Mouse (Mus musculus): ENCODE results near the gene Abhd17b. TPM values are rescaled to one million over a fixed set of nuclear protein-coding genes. Genes with fewer than 3 reads are reported as not detected.
A peak's percentile ranks its signal among the peaks of the same experiment; 100 is the strongest.

Abhd17b gene
- polyA plus RNA-seq, 1 experiment = 55.4 TPM

DNA sequence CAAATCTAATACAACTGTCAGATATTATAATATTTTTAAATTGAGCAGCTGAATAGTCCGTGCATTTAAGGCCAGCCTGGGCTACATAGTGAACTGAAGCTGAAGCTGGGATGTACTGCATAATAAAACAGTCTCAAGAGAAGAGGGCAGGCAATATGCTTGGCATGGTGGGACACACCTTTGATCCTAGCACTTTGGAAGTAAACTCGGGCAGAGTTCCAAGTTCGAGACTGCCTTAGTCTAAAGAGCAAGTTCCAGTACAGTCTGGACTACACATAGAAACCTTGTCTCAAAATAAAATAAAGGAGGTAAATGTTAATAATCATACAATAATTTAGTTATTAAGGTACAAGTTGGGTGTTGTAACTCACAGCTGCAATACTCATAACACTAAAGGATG is 27.1 kb downstream of the Abhd17b start:
- H3K27me3 ChIP-seq (ENCODE audit: control insufficient read depth, insufficient read depth, low read length) = no peaks in the 10 kb centered on the region
- H3K4me1 ChIP-seq (ENCODE audit: control insufficient read depth, insufficient read depth, low read length) = no peaks in the 10 kb centered on the region
- H3K27ac ChIP-seq (ENCODE audit: control insufficient read depth, insufficient read depth, low read depth, low read length) = no peak overlapping the region
- no peak for TF ChIP-seq CTCF (IDR thresholded peaks at IDR 0.05; ENCODE audit: control insufficient read depth, insufficient read depth, insufficient replicate concordance, low read depth, low read length)
- no peak for TF ChIP-seq POLR2A (IDR thresholded peaks at IDR 0.05; ENCODE audit: control insufficient read depth, low read depth, low read length)
- no peak overlapping the region for H3K4me3 ChIP-seq (ENCODE audit: control insufficient read depth, low read depth, low read length)
- H3K36me3 ChIP-seq (ENCODE audit: control insufficient read depth, insufficient read depth, low read length) = no peaks in the 10 kb centered on the region; the same call in none of the 2 replicates

DNA sequence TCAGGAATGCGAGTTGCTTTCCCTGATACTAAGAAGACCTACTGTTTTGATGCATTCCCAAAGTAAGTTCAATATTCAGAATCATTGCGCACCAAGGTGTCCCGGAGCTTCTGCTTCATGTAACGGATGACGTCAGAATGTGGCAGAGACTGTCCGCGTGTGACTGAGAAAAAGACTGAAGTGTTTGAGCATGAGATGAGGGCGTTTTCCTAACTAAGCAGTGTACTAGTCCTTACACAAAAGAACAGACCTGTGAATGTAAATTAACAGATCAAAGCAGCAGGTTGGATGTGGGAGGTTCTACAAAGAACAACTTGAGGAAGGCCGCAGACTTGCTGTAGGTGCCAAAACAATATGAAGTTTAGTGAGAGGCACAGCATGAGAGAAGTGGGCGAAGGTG is 28.0 kb downstream of the Abhd17b start:
- no peak overlapping the region for H3K4me3 ChIP-seq (ENCODE audit: control insufficient read depth, low read depth, low read length)
- TF ChIP-seq CTCF (IDR thresholded peaks at IDR 0.05; ENCODE audit: control insufficient read depth, insufficient read depth, insufficient replicate concordance, low read depth, low read length) = no peak
- no peak for TF ChIP-seq POLR2A (IDR thresholded peaks at IDR 0.05; ENCODE audit: control insufficient read depth, low read depth, low read length)
- H3K27me3 ChIP-seq (ENCODE audit: control insufficient read depth, insufficient read depth, low read length) = no peaks in the 10 kb centered on the region
- no peak overlapping the region for H3K27ac ChIP-seq (ENCODE audit: control insufficient read depth, insufficient read depth, low read depth, low read length)
- no peaks in the 10 kb centered on the region for H3K4me1 ChIP-seq (ENCODE audit: control insufficient read depth, insufficient read depth, low read length)
- H3K36me3 ChIP-seq (ENCODE audit: control insufficient read depth, insufficient read depth, low read length) = no peaks in the 10 kb centered on the region; the same call in none of the 2 replicates

DNA sequence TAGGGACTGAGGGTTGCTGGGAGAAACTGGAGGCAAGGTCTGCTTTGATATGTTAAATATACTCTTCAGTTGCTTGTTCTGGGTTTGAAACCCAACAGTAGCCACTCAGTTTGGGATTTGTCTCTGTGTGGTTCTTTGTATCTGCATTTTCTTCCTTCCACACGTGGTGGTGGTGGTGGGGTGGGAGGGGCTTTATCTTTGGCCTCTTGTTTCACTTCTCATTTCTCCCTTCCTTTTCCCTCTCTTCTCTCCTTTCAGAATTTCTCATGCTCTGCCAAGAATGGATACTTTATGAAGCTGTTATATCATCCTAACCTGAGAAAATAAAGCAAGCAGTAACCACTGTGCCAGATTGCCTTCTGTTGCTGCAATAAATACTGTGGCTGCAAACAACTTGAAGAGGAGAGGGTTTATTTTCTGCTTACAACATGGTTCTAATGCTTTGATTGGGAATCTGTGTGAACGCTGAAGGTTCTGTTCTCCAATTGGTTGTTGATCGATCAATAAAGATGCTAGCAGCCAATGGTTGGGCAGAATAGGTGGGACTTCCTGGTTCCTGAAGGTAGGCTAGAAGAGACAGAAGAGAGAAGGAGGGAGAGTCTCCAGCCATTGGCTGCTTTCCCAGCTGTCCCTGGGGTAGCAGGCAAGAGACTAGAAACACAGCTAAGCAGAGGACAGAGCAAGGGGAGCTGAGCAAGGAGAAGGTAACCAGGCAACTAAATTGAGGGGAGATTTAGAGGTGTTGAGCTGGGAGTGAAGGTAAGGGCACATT is 60.5 kb downstream of the Abhd17b start:
- peak overlapping the region; percentile 71 for H3K4me3 ChIP-seq (ENCODE audit: control insufficient read depth, low read depth, low read length)
- H3K27me3 ChIP-seq (ENCODE audit: control insufficient read depth, insufficient read depth, low read length) = no peaks in the 10 kb centered on the region
- no peak overlapping the region; the same call in 1 of the 2 replicates for H3K27ac ChIP-seq (ENCODE audit: control insufficient read depth, insufficient read depth, low read depth, low read length)
- peaks cover 13% of the 10 kb centered on the region for H3K4me1 ChIP-seq (ENCODE audit: control insufficient read depth, insufficient read depth, low read length)
- H3K36me3 ChIP-seq (ENCODE audit: control insufficient read depth, insufficient read depth, low read length) = no peaks in the 10 kb centered on the region
- TF ChIP-seq CTCF (IDR thresholded peaks at IDR 0.05; ENCODE audit: control insufficient read depth, insufficient read depth, insufficient replicate concordance, low read depth, low read length) (no peak), POLR2A (IDR thresholded peaks at IDR 0.05; ENCODE audit: control insufficient read depth, low read depth, low read length) (no peak)

DNA sequence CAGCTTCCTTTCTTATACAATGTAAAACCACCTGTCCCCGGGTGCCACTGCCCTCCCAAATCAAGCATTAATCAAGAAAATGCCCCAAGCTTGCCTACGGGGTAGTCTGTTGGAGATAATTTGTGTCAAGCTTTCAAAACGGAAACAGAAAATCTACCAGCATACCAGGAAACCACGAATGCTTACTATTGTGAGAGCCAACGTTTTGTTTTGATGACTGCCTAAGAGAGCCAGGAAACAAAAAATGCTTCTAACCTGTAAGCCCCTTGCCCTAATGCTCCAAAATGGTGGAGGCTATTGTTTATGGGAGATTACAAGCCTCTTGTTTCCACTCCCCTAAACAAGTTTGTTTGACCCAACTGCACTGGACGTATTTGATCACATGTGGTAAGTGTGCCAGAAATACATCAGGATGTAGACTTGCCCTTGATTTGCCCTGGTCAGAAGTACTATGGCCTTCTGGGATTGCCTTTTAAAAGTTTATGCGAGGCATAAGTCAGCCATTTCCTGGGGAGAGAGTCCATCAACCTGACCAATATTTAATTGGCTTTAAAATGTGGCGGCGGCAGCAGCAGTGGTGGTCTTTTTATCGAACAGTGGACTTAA is 61.4 kb downstream of the Abhd17b start:
- H3K4me3 ChIP-seq (ENCODE audit: control insufficient read depth, low read depth, low read length) = peak overlapping the region; percentile 71
- TF ChIP-seq POLR2A (IDR thresholded peaks at IDR 0.05; ENCODE audit: control insufficient read depth, low read depth, low read length) (no peak), CTCF (IDR thresholded peaks at IDR 0.05; ENCODE audit: control insufficient read depth, insufficient read depth, insufficient replicate concordance, low read depth, low read length) (no peak)
- peaks cover 15% of the 10 kb centered on the region for H3K4me1 ChIP-seq (ENCODE audit: control insufficient read depth, insufficient read depth, low read length)
- H3K27ac ChIP-seq (ENCODE audit: control insufficient read depth, insufficient read depth, low read depth, low read length) = no peak overlapping the region; the same call in 1 of the 2 replicates
- no peaks in the 10 kb centered on the region for H3K27me3 ChIP-seq (ENCODE audit: control insufficient read depth, insufficient read depth, low read length)
- no peaks in the 10 kb centered on the region for H3K36me3 ChIP-seq (ENCODE audit: control insufficient read depth, insufficient read depth, low read length)

DNA sequence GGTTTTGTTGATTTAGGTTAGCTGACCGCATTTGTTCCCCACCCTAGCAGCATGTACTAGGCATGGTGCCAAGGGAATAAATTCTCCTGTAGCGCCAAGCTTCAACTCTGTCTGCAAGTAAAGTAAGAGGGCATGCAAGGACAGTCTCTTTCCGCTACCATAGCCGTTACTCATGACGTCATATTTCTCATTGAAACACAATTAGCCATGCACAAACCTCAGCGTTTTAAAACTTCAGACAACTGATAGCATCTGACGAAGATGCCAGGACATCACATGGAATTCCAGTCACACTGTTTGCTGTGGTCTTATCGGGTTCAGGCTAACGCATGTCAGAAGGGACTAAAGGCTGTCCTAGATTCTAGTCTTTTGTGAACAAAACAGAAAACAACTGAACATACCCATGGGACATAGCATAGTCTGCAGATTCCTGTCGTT is 62.0 kb downstream of the Abhd17b start:
- Histone ChIP-seq H3K4me3 (ENCODE audit: control insufficient read depth, low read depth, low read length) (peak overlapping the region; percentile 41; the same call in 1 of the 2 replicates), H3K4me1 (ENCODE audit: control insufficient read depth, insufficient read depth, low read length) (peaks cover 15% of the 10 kb centered on the region), H3K27ac (ENCODE audit: control insufficient read depth, insufficient read depth, low read depth, low read length) (no peak overlapping the region), H3K36me3 (ENCODE audit: control insufficient read depth, insufficient read depth, low read length) (no peaks in the 10 kb centered on the region), H3K27me3 (ENCODE audit: control insufficient read depth, insufficient read depth, low read length) (no peaks in the 10 kb centered on the region)
- no peak for TF ChIP-seq CTCF (IDR thresholded peaks at IDR 0.05; ENCODE audit: control insufficient read depth, insufficient read depth, insufficient replicate concordance, low read depth, low read length)
- TF ChIP-seq POLR2A (IDR thresholded peaks at IDR 0.05; ENCODE audit: control insufficient read depth, low read depth, low read length) = no peak

DNA sequence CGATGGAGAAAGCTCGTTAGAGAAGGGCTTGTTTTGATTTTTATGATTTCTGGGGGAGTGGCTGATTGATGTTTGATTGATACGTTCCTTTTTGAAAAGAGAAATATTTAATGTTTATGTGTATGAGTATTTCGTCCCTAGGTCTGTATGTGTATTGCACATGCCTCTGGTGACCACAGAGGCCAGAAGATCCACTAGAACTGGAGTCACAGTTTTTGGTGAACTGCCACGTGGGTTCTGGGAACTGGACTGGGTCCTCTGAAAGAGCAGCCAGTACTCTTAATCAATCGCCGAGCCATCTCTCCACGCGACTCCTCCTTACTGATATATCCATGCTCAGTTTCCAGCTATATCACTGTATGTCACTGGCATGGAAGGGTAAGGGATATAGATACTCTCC is 62.5 kb downstream of the Abhd17b start:
- Histone ChIP-seq H3K27ac (ENCODE audit: control insufficient read depth, insufficient read depth, low read depth, low read length) (no peak overlapping the region), H3K27me3 (ENCODE audit: control insufficient read depth, insufficient read depth, low read length) (no peaks in the 10 kb centered on the region), H3K4me3 (ENCODE audit: control insufficient read depth, low read depth, low read length) (peak overlapping the region; percentile 41; the same call in 1 of the 2 replicates), H3K36me3 (ENCODE audit: control insufficient read depth, insufficient read depth, low read length) (no peaks in the 10 kb centered on the region), H3K4me1 (ENCODE audit: control insufficient read depth, insufficient read depth, low read length) (peaks cover 15% of the 10 kb centered on the region)
- TF ChIP-seq CTCF (IDR thresholded peaks at IDR 0.05; ENCODE audit: control insufficient read depth, insufficient read depth, insufficient replicate concordance, low read depth, low read length) = no peak
- TF ChIP-seq POLR2A (IDR thresholded peaks at IDR 0.05; ENCODE audit: control insufficient read depth, low read depth, low read length) = no peak

DNA sequence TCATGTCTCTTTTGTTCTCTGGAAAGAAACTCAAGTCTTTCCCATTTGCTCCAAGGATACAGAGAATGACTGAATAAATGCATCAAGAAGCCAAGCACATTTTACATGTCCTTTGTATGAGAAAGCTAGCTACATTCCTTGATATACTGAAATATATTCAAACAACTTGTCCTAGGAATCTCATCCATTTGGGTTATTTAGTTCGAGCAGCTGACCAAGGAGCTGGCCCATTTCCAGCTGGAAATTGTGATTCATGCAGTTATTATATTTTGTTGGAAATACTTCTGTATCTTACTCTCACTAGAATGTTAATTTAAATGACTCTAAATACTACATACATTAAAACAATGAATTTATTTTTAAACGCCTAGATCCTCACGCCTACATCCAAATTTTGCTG is 63.5 kb downstream of the Abhd17b start:
- TF ChIP-seq POLR2A (IDR thresholded peaks at IDR 0.05; ENCODE audit: control insufficient read depth, low read depth, low read length) = no peak
- no peak for TF ChIP-seq CTCF (IDR thresholded peaks at IDR 0.05; ENCODE audit: control insufficient read depth, insufficient read depth, insufficient replicate concordance, low read depth, low read length)
- Histone ChIP-seq H3K27me3 (ENCODE audit: control insufficient read depth, insufficient read depth, low read length) (no peaks in the 10 kb centered on the region), H3K4me3 (ENCODE audit: control insufficient read depth, low read depth, low read length) (peak overlapping the region; percentile 21; the same call in 1 of the 2 replicates), H3K36me3 (ENCODE audit: control insufficient read depth, insufficient read depth, low read length) (no peaks in the 10 kb centered on the region), H3K4me1 (ENCODE audit: control insufficient read depth, insufficient read depth, low read length) (peaks cover 15% of the 10 kb centered on the region), H3K27ac (ENCODE audit: control insufficient read depth, insufficient read depth, low read depth, low read length) (no peak overlapping the region)
